Mouse (Mus musculus) erythroblast, embryonic 14.5 days (primary cell): ENCODE measurements around the gene Bptf.

Source experiments
- GATA1 ChIP-seq: IDR thresholded peaks from 2 replicates; pipeline ENCODE4 v1.6.1; 2012; ENCODE audit warnings: low read length, inconsistent platforms, mixed read lengths
- TAL1 ChIP-seq: IDR thresholded peaks from 3 replicates; pipeline ENCODE4 v1.6.1; 2012; ENCODE audit warnings: low read length, inconsistent platforms, mixed read lengths

GRCm38 (mm10) chr11:107142382-107142781, 10.5 kb upstream of the Bptf start:
- TF ChIP-seq GATA1 (no peak), TAL1 (no peak)
